Mouse (Mus musculus) liver, adult 2 months (tissue): ENCODE results near the gene Ctdspl. TPM values are rescaled to one million over a fixed set of nuclear protein-coding genes. Genes with fewer than 3 reads are reported as not detected.

Source experiments
- DNase-seq: peaks from one replicate; pipeline ENCODE4 v3.0.0-alpha.2; 2011; ENCODE audit warnings: low read depth, low spot score; ENCODE audit errors: extremely low read depth
- H3K27ac ChIP-seq: fragments of 200-500 bp; replicated peaks from 2 replicates; pipeline ENCODE4 v1.5.1; 2012; ENCODE audit warnings: low read depth, mild to moderate bottlenecking, control low read depth, inconsistent platforms, low read length; ENCODE audit not compliant: insufficient read depth
- H3K27me3 ChIP-seq: fragments of 200-500 bp; 2 replicates; pipeline ENCODE4 v1.6.1; 2012; ENCODE audit warnings: mild to moderate bottlenecking, moderate library complexity, low read length, inconsistent platforms; ENCODE audit not compliant: control insufficient read depth, insufficient read depth
- H3K36me3 ChIP-seq: fragments of 200-500 bp; 2 replicates; pipeline ENCODE4 v1.6.1; 2012; ENCODE audit warnings: low read length, inconsistent platforms; ENCODE audit not compliant: control insufficient read depth, insufficient read depth
- H3K4me1 ChIP-seq: fragments of 200-500 bp; 2 replicates; pipeline ENCODE4 v1.6.1; 2011; ENCODE audit warnings: low read length; ENCODE audit not compliant: control insufficient read depth, insufficient read depth
- H3K4me3 ChIP-seq: fragments of 200-500 bp; 2 replicates; pipeline ENCODE4 v1.5.1; 2011; ENCODE audit warnings: low read depth, mild to moderate bottlenecking, control low read depth, low read length, moderate library complexity; ENCODE audit not compliant: insufficient read depth
- H3K79me2 ChIP-seq: fragments of 200-500 bp; 2 replicates; pipeline ENCODE4 v1.6.1; 2012; ENCODE audit warnings: inconsistent platforms, mild to moderate bottlenecking, low read length, moderate library complexity; ENCODE audit not compliant: control insufficient read depth, insufficient read depth
- H3K9ac ChIP-seq: fragments of 200-500 bp; 2 replicates; pipeline ENCODE4 v1.6.1; 2012; ENCODE audit warnings: low read depth, mild to moderate bottlenecking, control low read depth, inconsistent platforms, low read length
- CTCF ChIP-seq: fragments of 200-500 bp; IDR thresholded peaks from 2 replicates; pipeline ENCODE4 v1.5.1; 2011; ENCODE audit warnings: low read depth, low read length, control low read depth
- POLR2A ChIP-seq: fragments of 200-500 bp; IDR thresholded peaks from 2 replicates; pipeline ENCODE4 v1.6.1; 2011; ENCODE audit warnings: low read length, control low read depth; ENCODE audit not compliant: insufficient read depth; ENCODE audit errors: extremely low read depth
- WGBS: fragments of 180-500 bp; shearing (Covaris S2); methylation state at CpG from one replicate; pipeline ENCODE4 v1.1.7; 2018; 5-methylcytosine and 5-hydroxymethylcytosine counted together
- polyA plus RNA-seq: library from polyadenylated mRNA; depleted of rRNA; stranded (reverse); fragments of >200 nt; gene quantifications from 2 replicates; pipeline ENCODE4 v1.2.3, GENCODE M21; 2012
- total RNA-seq: library from RNA; depleted of rRNA; stranded (reverse); fragments of >200 nt; gene quantifications from 2 replicates; pipeline ENCODE4 v1.2.3, GENCODE M21; 2014

Ctdspl gene
- total and polyA plus RNA-seq, 2 experiments = 2.5 to 3.5 TPM

DNA sequence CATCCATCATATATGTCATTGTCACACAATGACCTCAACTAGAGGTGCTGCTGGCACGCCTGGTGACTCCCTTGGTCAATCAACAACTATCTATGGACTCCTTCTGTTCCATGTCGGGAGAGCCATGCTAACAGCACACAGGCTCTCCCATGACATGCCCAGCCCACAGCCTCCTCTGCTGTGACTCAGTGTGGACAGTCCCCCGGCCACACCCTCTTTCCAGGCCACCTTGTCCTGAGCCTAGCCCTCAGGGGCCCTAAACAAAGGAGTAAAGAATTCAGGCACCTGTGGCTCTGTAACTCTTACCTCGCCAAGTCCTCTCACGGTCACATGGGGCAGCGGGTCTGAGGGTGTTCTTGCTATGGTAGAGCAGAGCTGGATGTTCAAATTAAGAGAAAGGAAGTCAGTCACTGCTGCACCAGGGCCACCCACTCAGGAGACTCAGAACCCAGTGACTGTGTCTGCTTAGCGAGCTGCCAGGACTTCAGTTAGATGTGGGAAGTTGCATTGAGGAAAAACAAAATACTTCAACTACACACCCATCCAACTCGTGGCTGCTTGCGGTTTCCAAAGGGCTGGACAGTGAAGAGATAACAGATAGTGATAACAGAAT is 127.8 kb downstream of the Ctdspl start:
- DNase-seq = no peak
- 81% methylated on average over 9 of the region's 9 CpGs for WGBS
- H3K27me3 ChIP-seq = no peaks in the 10 kb centered on the region
- no peak overlapping the region for H3K9ac ChIP-seq
- no peaks in the 10 kb centered on the region for H3K36me3 ChIP-seq
- peaks cover 4% of the 10 kb centered on the region; the same call in 1 of the 2 replicates for H3K4me1 ChIP-seq
- H3K79me2 ChIP-seq = no peaks in the 10 kb centered on the region
- H3K4me3 ChIP-seq = no peak overlapping the region
- no peak for TF ChIP-seq POLR2A
- no peak for TF ChIP-seq CTCF
- no peak overlapping the region for H3K27ac ChIP-seq

DNA sequence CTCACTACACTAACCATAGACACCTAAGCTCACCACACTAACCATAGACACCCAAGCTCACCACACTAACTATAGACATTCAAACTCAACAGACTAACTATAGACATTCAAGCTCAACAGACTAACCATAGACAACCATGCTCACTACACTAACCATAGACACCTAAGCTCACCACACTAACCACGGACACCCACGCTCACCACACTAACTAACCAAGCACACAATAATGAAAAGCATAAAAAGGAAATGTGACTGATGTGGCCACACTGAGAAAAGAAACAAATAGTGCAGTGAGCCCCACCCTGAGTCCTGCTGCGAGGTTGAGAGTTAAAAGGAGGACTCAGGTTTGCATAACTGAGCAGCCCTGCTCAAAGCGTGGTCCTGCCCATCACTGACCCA is 129.1 kb downstream of the Ctdspl start:
- no peaks in the 10 kb centered on the region for H3K27me3 ChIP-seq

GRCm38 (mm10) chr9:119058245-119058644 is 132.0 kb downstream of the Ctdspl start:
- Histone ChIP-seq H3K9ac (no peak overlapping the region), H3K27ac (no peak overlapping the region), H3K36me3 (no peaks in the 10 kb centered on the region), H3K4me3 (no peak overlapping the region), H3K79me2 (no peaks in the 10 kb centered on the region), H3K27me3 (no peaks in the 10 kb centered on the region), H3K4me1 (no peaks in the 10 kb centered on the region)
- 85% methylated on average over 7 of the region's 7 CpGs for WGBS
- TF ChIP-seq CTCF (no peak), POLR2A (no peak)
- no peak for DNase-seq

More for the DNA sequence above, 129.1 kb downstream of the Ctdspl start:
- no peak overlapping the region for H3K4me3 ChIP-seq
- TF ChIP-seq CTCF (no peak), POLR2A (no peak)
- no peaks in the 10 kb centered on the region for H3K79me2 ChIP-seq
- H3K9ac ChIP-seq = no peak overlapping the region
- no peak for DNase-seq
- peaks cover 4% of the 10 kb centered on the region; the same call in 1 of the 2 replicates for H3K4me1 ChIP-seq
- H3K36me3 ChIP-seq = no peaks in the 10 kb centered on the region
- 94% methylated on average over 4 of the region's 4 CpGs for WGBS
- no peak overlapping the region for H3K27ac ChIP-seq

- no peaks in the 10 kb centered on the region for H3K4me1 ChIP-seq
- H3K36me3 ChIP-seq = no peaks in the 10 kb centered on the region
- H3K79me2 ChIP-seq = no peaks in the 10 kb centered on the region
- no peak for TF ChIP-seq CTCF
- TF ChIP-seq POLR2A = no peak
- no peak overlapping the region for H3K4me3 ChIP-seq
- WGBS = 93% methylated on average over 10 of the region's 10 CpGs
- no peaks in the 10 kb centered on the region for H3K27me3 ChIP-seq
- H3K27ac ChIP-seq = no peak overlapping the region
- no peak overlapping the region for H3K9ac ChIP-seq
- DNase-seq = no peak
Observed at GRCm38 (mm10) chr9:119060701-119061100, 134.4 kb downstream of the Ctdspl start.

GRCm38 (mm10) chr9:119063036-119063644 is 136.9 kb downstream of the Ctdspl start:
- Histone ChIP-seq H3K36me3 (no peaks in the 10 kb centered on the region), H3K27me3 (no peaks in the 10 kb centered on the region), H3K9ac (no peak overlapping the region), H3K4me3 (no peak overlapping the region), H3K79me2 (no peaks in the 10 kb centered on the region), H3K4me1 (no peaks in the 10 kb centered on the region), H3K27ac (no peak overlapping the region)
- no peak for DNase-seq
- 48% methylated on average over 19 of the region's 19 CpGs for WGBS
- TF ChIP-seq CTCF (no peak), POLR2A (no peak)

GRCm38 (mm10) chr9:119064296-119064695 is 138.0 kb downstream of the Ctdspl start:
- H3K9ac ChIP-seq = no peak overlapping the region
- 69% methylated on average over 4 of the region's 4 CpGs for WGBS
- H3K4me1 ChIP-seq = no peaks in the 10 kb centered on the region
- no peak overlapping the region for H3K27ac ChIP-seq
- TF ChIP-seq CTCF (no peak), POLR2A (no peak)
- H3K79me2 ChIP-seq = no peaks in the 10 kb centered on the region
- H3K4me3 ChIP-seq = no peak overlapping the region
- no peak for DNase-seq
- H3K27me3 ChIP-seq = no peaks in the 10 kb centered on the region
- H3K36me3 ChIP-seq = no peaks in the 10 kb centered on the region
